Mouse (Mus musculus) midbrain, postnatal 0 days (tissue): ENCODE measurements around the gene Kctd18. TPM values are rescaled to one million over a fixed set of nuclear protein-coding genes. Genes with fewer than 3 reads are reported as not detected.
"Not testable (repeated sequence)": the region's sequence is repeated elsewhere in the genome, so short reads cannot be mapped to it uniquely, and the experiment has no call there.

Experiments used
- ATAC-seq: fragments of 200-750 bp; cut with Nextera tagmentation; 2 replicates; pipeline ENCODE4 v1.8.0; 2017; ENCODE audit warnings: moderate number of reproducible peaks, mild to moderate bottlenecking, moderate TSS enrichment, moderate library complexity; ENCODE audit not compliant: low FRiP score
- DNase-seq: peaks from one replicate; pipeline ENCODE4 v3.0.0-alpha.2; 2015; ENCODE audit warnings: low spot score
- H3K27ac ChIP-seq: fragments of 300-500 bp; sonication (generic); 2 replicates; pipeline ENCODE4 v1.5.1; 2014; ENCODE audit warnings: low read depth, mild to moderate bottlenecking, low read length, mixed read lengths
- H3K27me3 ChIP-seq: fragments of 300-500 bp; sonication (generic); 2 replicates; pipeline ENCODE4 v1.6.1; 2014; ENCODE audit warnings: low read length, control low read depth, mixed read lengths; ENCODE audit not compliant: insufficient read depth
- H3K36me3 ChIP-seq: fragments of 300-500 bp; sonication (generic); 2 replicates; pipeline ENCODE4 v1.6.1; 2014; ENCODE audit warnings: low read length, control low read depth, mixed read lengths; ENCODE audit not compliant: insufficient read depth
- H3K4me1 ChIP-seq: fragments of 300-500 bp; sonication (generic); 2 replicates; pipeline ENCODE4 v1.6.1; 2014; ENCODE audit warnings: mild to moderate bottlenecking, control low read depth, antibody characterized with exemption, low read length, mixed read lengths; ENCODE audit not compliant: insufficient read depth
- H3K4me2 ChIP-seq: fragments of 300-500 bp; sonication (generic); 2 replicates; pipeline ENCODE4 v1.6.1; 2014; ENCODE audit warnings: low read depth, mild to moderate bottlenecking, low read length, mixed read lengths; ENCODE audit not compliant: poor library complexity, severe bottlenecking
- H3K4me3 ChIP-seq: fragments of 300-500 bp; sonication (generic); 2 replicates; pipeline ENCODE4 v1.5.1; 2014; ENCODE audit warnings: low read depth, mild to moderate bottlenecking, low read length, moderate library complexity
- H3K9ac ChIP-seq: fragments of 300-500 bp; sonication (generic); replicated peaks from 2 replicates; pipeline ENCODE4 v1.6.1; 2014; ENCODE audit warnings: mild to moderate bottlenecking, low read length, moderate library complexity, mixed read lengths; ENCODE audit not compliant: poor library complexity, severe bottlenecking
- H3K9me3 ChIP-seq: fragments of 300-500 bp; sonication (generic); 2 replicates; pipeline ENCODE4 v1.6.1; 2016; ENCODE audit warnings: low read length, control low read depth
- CTCF ChIP-seq: IDR thresholded peaks from 2 replicates; pipeline ENCODE4 v1.5.1; 2016; ENCODE audit warnings: antibody characterized with exemption, mild to moderate bottlenecking
- WGBS: fragments of 180-500 bp; shearing (Covaris S2); extraction: QIAGEN DNeasy Blood & Tissue Kit; methylation state at CpG from one replicate; pipeline ENCODE4 v1.1.7; 2014; 5-methylcytosine and 5-hydroxymethylcytosine counted together
- polyA plus RNA-seq: library from polyadenylated mRNA; unstranded; fragments of >200 nt; fragmentation: Nextera tagmentation; extraction: Ambion mirVana; gene quantifications from 2 replicates; pipeline ENCODE4 v1.2.1, GENCODE M21; 2015
- total RNA-seq: library from RNA; depleted of rRNA; stranded (reverse); fragments of >200 nt; gene quantifications from 2 replicates; pipeline ENCODE4 v1.2.3, GENCODE M21; 2014

Kctd18 gene
- total and polyA plus RNA-seq, 2 experiments from 2014 or later: 29.8 to 40.7 TPM

DNA sequence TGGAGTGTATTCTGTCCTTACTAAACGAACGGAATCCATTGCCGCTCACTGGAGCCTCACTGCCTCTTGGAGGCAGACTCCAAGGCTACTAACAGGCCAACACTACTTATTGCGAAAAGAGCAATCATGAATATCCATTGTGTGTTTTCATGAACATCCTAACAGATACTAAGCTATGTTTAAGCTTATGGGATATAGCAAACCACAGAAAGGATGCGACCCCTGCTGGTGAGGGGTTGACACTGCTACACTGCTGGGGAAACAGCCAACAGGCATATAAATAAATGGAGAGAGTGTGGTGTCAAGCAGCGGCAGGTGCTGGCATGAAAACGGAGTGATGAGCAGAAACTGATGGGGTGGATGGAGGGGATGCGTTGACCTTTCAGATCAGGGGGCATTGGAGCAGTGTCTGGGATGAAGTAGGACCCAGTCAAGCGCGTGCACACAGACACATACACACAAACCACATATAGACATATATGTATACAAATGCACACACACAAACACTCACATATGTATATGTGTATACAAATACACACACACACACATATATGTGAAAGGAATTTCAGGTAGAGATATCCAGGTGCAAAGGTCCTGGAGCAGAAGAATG is 12.5 kb upstream of the Kctd18 start:
- Histone ChIP-seq H3K27ac (no peak overlapping the region), H3K27me3 (no peaks in the 10 kb centered on the region), H3K9ac (no peak overlapping the region), H3K4me1 (no peaks in the 10 kb centered on the region), H3K4me3 (no peak overlapping the region), H3K9me3 (no peaks in the 10 kb centered on the region), H3K36me3 (no peaks in the 10 kb centered on the region), H3K4me2 (no peak overlapping the region)
- peak; percentile 90 for TF ChIP-seq CTCF
- DNase-seq: peak; percentile 76
- ATAC-seq: no peak; the same call in 1 of the 2 replicates
- 59% methylated on average over 10 of the region's 10 CpGs for WGBS

DNA sequence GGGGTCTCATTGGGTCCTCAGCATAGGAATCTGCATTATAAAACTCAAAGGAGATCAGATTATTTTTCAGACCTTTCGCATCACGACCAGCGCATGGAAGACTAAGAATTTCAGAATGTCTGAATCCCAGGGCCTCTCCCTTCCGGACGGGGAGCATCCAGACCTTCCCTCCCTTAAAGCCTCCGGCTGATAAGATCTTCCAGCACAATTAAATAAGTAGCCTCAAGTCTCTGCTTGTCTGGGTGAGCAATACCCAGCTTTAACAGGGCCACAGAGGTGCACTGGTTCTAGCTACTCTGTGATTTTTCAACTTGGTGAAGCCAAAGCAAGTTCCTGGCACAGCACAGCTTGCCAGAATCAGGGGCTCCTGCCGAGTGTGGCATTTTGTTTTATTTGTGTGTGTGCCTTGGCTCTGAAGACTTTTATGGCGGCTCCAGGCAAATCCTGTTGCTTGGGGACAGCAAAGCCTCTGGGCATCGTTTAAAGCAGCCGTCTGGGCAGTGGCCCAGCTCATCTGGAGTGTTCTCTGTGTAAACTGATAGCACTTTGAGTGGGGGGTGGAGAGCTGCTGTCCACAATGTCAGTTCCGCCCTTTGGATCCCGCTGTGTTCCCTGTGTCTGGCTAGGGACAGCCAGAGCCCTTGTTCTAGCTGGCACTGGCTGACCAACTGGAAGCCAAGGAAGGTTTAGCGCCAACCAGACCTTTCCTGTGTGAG is 11.6 kb upstream of the Kctd18 start:
- Histone ChIP-seq H3K4me2 (peak overlapping the region; percentile 21; the same call in 1 of the 2 replicates), H3K27ac (0 out of 2 replicates have a peak overlapping the region, but pooled peaks have one; percentile 18), H3K4me3 (0 out of 2 replicates have a peak overlapping the region, but pooled peaks have one; percentile 10), H3K36me3 (no peaks in the 10 kb centered on the region), H3K27me3 (no peaks in the 10 kb centered on the region), H3K9me3 (no peaks in the 10 kb centered on the region), H3K4me1 (no peaks in the 10 kb centered on the region), H3K9ac (no peak overlapping the region)
- DNase-seq (peak; percentile 91), ATAC-seq (peak; percentile 74)
- 35% methylated on average over 13 of the region's 13 CpGs for WGBS
- no peak for TF ChIP-seq CTCF

DNA sequence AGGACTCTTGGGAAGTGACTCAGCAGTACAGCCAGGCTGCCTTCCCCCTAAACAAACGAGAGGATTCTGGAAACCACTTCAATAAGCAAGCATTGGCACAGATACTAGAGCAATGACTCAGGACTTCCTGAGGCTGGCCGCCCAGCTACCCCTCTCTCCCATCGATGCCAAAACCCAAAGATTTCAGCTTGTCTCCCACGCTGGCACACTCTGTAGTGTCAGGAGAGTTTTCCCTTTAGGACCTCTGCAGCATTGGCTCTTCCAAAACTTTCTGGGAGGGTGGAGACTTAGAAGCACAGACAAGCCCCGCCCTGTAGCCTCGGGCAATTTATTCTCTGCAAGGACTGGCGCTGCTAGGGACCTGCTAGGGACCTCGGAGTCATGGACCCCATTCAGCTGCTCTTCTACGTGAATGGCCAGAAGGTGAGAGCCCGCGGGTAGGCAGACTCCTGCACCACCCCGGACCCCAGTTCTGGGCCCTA is 10.9 kb upstream of the Kctd18 start, which contains the start of gene Aox1:
TSS of gene Aox1 (plus strand) at position 296 of the 482 bp plus-strand sequence.
- 0 out of 2 replicates have a peak within 1 kb of the TSS, but pooled peaks have one; percentile 10 for H3K4me3 ChIP-seq
- ATAC-seq (0 out of 2 replicates have a peak, but pooled peaks have one; percentile 44), DNase-seq (peak; percentile 76)
- no peak for TF ChIP-seq CTCF
- no peaks in the 10 kb centered on the region for H3K4me1 ChIP-seq
- no peak within 1 kb of the TSS for H3K9ac ChIP-seq
- H3K36me3 ChIP-seq: no peaks in the 10 kb centered on the region
- no peaks in the 10 kb centered on the region for H3K27me3 ChIP-seq
- WGBS: 22% methylated on average over 12 of the region's 12 CpGs
- no peaks in the 10 kb centered on the region for H3K9me3 ChIP-seq
- H3K27ac ChIP-seq: 0 out of 2 replicates have a peak within 1 kb of the TSS, but pooled peaks have one; percentile 18
- peak within 1 kb of the TSS; percentile 21; the same call in 1 of the 2 replicates for H3K4me2 ChIP-seq

DNA sequence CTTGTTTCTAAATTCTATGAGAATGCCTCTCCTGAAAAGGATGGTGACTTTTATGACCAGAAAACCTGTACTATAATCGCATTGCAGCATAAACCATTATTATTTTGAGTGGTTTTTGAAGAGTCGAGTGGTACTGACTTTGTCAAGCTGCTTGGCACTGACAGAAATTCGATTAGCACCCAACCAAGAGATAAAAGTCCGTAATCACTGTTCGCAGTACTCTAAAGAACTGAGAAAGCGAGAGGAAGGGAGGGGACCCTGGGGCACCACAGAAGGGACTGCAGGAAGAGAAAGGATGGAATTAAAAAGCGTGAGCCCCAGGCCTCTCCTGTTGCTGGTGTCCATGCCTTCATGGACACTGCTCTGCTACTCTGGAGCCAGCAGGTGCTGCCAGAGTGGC is 9.0 kb upstream of the Kctd18 start:
- WGBS: 83% methylated on average over 7 of the region's 7 CpGs
- DNase-seq (no peak), ATAC-seq (no peak)
- Histone ChIP-seq H3K9ac (no peak overlapping the region), H3K27me3 (no peaks in the 10 kb centered on the region), H3K4me2 (no peak overlapping the region), H3K36me3 (no peaks in the 10 kb centered on the region), H3K9me3 (no peaks in the 10 kb centered on the region), H3K27ac (no peak overlapping the region), H3K4me3 (no peak overlapping the region), H3K4me1 (no peaks in the 10 kb centered on the region)
- no peak for TF ChIP-seq CTCF

DNA sequence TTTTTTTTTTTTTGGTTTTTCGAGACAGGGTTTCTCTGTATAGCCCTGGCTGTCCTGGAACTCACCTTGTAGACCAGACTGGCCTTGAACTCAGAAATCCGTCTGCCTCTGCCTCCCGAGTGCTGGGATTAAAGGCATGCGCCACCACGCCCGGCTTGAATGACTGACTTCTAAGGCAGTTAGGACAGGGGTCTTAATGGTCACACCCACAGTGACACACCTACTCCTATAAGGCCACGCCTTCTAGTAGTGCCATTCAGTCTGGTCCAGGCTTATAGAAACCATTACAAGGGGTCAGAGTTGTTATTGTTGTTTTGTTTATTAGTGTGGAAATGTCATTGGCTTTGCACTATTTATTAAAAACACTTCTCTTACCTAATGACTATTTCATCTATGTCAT is 12.4 kb downstream of the Kctd18 start:
- not testable (repeated sequence) for DNase-seq, H3K27me3 ChIP-seq, ATAC-seq

DNA sequence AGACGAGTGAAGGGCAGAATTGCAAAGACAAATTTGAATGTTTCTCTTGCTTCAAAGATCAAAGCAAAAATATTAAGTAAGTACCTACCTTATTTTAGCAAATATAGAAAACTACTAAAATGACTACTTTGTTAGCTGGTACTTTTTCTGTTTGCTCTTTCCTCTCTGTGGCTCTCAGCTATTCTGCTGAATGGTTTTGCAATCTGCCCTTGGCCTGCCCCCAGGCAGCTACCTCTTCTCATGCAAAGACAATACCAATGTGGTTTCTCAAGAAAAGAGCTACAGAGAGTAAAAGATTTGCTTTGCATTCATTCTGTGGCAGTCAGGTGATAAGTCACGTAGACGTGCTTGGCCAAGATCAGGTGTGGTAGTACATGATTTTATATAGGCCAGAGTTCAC is 20.6 kb downstream of the Kctd18 start:
- Histone ChIP-seq H3K9ac (no peak overlapping the region), H3K4me2 (no peak overlapping the region), H3K9me3 (no peaks in the 10 kb centered on the region), H3K27me3 (no peaks in the 10 kb centered on the region), H3K4me1 (no peaks in the 10 kb centered on the region), H3K27ac (no peak overlapping the region), H3K4me3 (no peak overlapping the region), H3K36me3 (no peaks in the 10 kb centered on the region)
- TF ChIP-seq CTCF: no peak
- ATAC-seq (no peak), DNase-seq (no peak)
- WGBS: 87% methylated on average over 3 of the region's 3 CpGs

More for the DNA sequence above, 12.4 kb downstream of the Kctd18 start:
- H3K36me3 ChIP-seq, H3K4me3 ChIP-seq, H3K9me3 ChIP-seq, H3K9ac ChIP-seq, H3K27ac ChIP-seq, H3K4me1 ChIP-seq, H3K4me2 ChIP-seq: not testable (repeated sequence)
- WGBS: 95% methylated on average over 7 of the region's 7 CpGs
